Comparison of ENCODE assay signal across 28 mouse cellular contexts in genomic region chr2:129252836-129253630, GRCm38 (mm10). TPM values are rescaled to one million over a fixed set of nuclear protein-coding genes. Genes with fewer than 3 reads are reported as not detected.
DNase-seq lines count a peak whose midpoint lies in the region; ATAC-seq lines count a peak whose summit lies in the region.
"Had no signal": no experiment of that assay in that cellular context is flagged by ENCODE, and none has a peak within 500 bp of the region (broad histone marks: within the 10 kb centered on the region; RNA-seq: fewer than 3 reads in every experiment).

No protein-coding gene starts in this region.

- no peaks in the 10 kb centered on the region for H3K9me3 ChIP-seq in liver, embryonic 13.5 days (replicated peaks)
- no peaks in the 10 kb centered on the region for H3K9me3 ChIP-seq in liver, embryonic 12.5 days (replicated peaks)
- H3K9me3 ChIP-seq in hindbrain, embryonic 14.5 days (ENCODE audit: control insufficient read depth, low read length) = no peaks in the 10 kb centered on the region
- H3K9me3 ChIP-seq: embryonic facial prominence, embryonic 12.5 days; hindbrain, embryonic 10.5 days; limb, embryonic 13.5 days; megakaryocyte, embryonic 14.5 days; midbrain, embryonic 15.5 days had no signal

- DNase-seq in liver, embryonic 13.5 days = no peak
- DNase-seq in ES-CJ7 (ENCODE audit: low read depth, low spot score) = peak; percentile 74
- peak; percentile 87 for DNase-seq in R1 (ENCODE audit: low read depth, low spot score)
- DNase-seq in cerebellum, postnatal 25 days = no peak
- no peak for DNase-seq in hindbrain, embryonic 14.5 days (ENCODE audit: low spot score)
- DNase-seq: adrenal gland, postnatal 14 days; B cell, adult 2 months; cerebellum, adult 11 months; cerebellum, adult 9-10 months; embryo, embryonic 11 days; gastrocnemius, postnatal 25 days; heart, adult 18-20 months; heart, postnatal 14 days; kidney, adult 18-20 months; kidney, postnatal 4 days; lung, adult 18-20 months; right cerebral cortex, postnatal 25 days had no signal

- no peaks in the 10 kb centered on the region for H3K27me3 ChIP-seq in liver, embryonic 13.5 days
- H3K27me3 ChIP-seq in liver, embryonic 12.5 days (replicated peaks) = no peaks in the 10 kb centered on the region
- no peaks in the 10 kb centered on the region for H3K27me3 ChIP-seq in hindbrain, embryonic 14.5 days (ENCODE audit: control insufficient read depth, insufficient read depth, low read length)
- H3K27me3 ChIP-seq: embryonic facial prominence, embryonic 12.5 days; limb, embryonic 13.5 days; midbrain, embryonic 15.5 days had no signal

- H3K4me2 ChIP-seq in liver, embryonic 13.5 days = no peak overlapping the region
- H3K4me2 ChIP-seq in liver, embryonic 12.5 days = no peak overlapping the region
- no peak overlapping the region for H3K4me2 ChIP-seq in hindbrain, embryonic 14.5 days (replicated peaks)
- H3K4me2 ChIP-seq: embryonic facial prominence, embryonic 12.5 days; limb, embryonic 13.5 days; liver, embryonic 11.5 days; midbrain, embryonic 15.5 days had no signal

- H3K27ac ChIP-seq in liver, embryonic 13.5 days = peak overlapping the region; percentile 32
- no peak overlapping the region for H3K27ac ChIP-seq in liver, embryonic 12.5 days
- no peak overlapping the region for H3K27ac ChIP-seq in hindbrain, embryonic 14.5 days
- H3K27ac ChIP-seq: embryonic facial prominence, embryonic 12.5 days; hindbrain, embryonic 10.5 days; limb, embryonic 13.5 days; midbrain, embryonic 15.5 days had no signal

- H3K4me1 ChIP-seq in liver, embryonic 13.5 days (replicated peaks) = peaks cover 26% of the 10 kb centered on the region
- H3K4me1 ChIP-seq in liver, embryonic 12.5 days = peaks cover 29% of the 10 kb centered on the region
- no peaks in the 10 kb centered on the region for H3K4me1 ChIP-seq in hindbrain, embryonic 14.5 days (replicated peaks; ENCODE audit: control insufficient read depth, insufficient read depth, low read length)
- H3K4me1 ChIP-seq: hindbrain, embryonic 10.5 days; limb, embryonic 13.5 days; midbrain, embryonic 15.5 days had no signal

- 0 out of 2 replicates have a peak overlapping the region, but pooled peaks have one; percentile 1 for H3K9ac ChIP-seq in liver, embryonic 13.5 days
- no peak overlapping the region for H3K9ac ChIP-seq in liver, embryonic 12.5 days
- H3K9ac ChIP-seq in hindbrain, embryonic 14.5 days = no peak overlapping the region
- H3K9ac ChIP-seq: embryonic facial prominence, embryonic 12.5 days; limb, embryonic 13.5 days; midbrain, embryonic 15.5 days had no signal

- ATAC-seq in liver, embryonic 13.5 days (ENCODE audit: low read depth) = no peak
- no peak for ATAC-seq in liver, embryonic 12.5 days
- ATAC-seq in hindbrain, embryonic 14.5 days (ENCODE audit: low FRiP score) = no peak
- ATAC-seq: forebrain, embryonic 14.5 days; hindbrain, embryonic 16.5 days; lung, postnatal 0 days; midbrain, embryonic 15.5 days had no signal

- no peak overlapping the region for H3K4me3 ChIP-seq in liver, embryonic 13.5 days (replicated peaks)
- no peak overlapping the region for H3K4me3 ChIP-seq in liver, embryonic 12.5 days
- H3K4me3 ChIP-seq in hindbrain, embryonic 14.5 days (replicated peaks; ENCODE audit: low read length) = no peak overlapping the region
- H3K4me3 ChIP-seq: embryonic facial prominence, embryonic 12.5 days; hindbrain, embryonic 10.5 days; limb, embryonic 13.5 days; megakaryocyte, embryonic 14.5 days; midbrain, embryonic 15.5 days had no signal

- WGBS in liver, embryonic 13.5 days (ENCODE audit: insufficient replicate concordance) = 85% methylated on average over 19 of the region's 19 CpGs
- 85% methylated on average over 19 of the region's 19 CpGs for WGBS in liver, embryonic 12.5 days (ENCODE audit: insufficient replicate concordance)
- 89% methylated on average over 19 of the region's 19 CpGs for WGBS in hindbrain, embryonic 14.5 days

- H3K36me3 ChIP-seq in liver, embryonic 13.5 days = no peaks in the 10 kb centered on the region
- no peaks in the 10 kb centered on the region for H3K36me3 ChIP-seq in liver, embryonic 12.5 days
- no peaks in the 10 kb centered on the region for H3K36me3 ChIP-seq in hindbrain, embryonic 14.5 days (replicated peaks; ENCODE audit: control insufficient read depth, insufficient read depth)
- H3K36me3 ChIP-seq: embryonic facial prominence, embryonic 12.5 days; hindbrain, embryonic 10.5 days; limb, embryonic 13.5 days; midbrain, embryonic 15.5 days had no signal

RNA-seq across cellular contexts. Expression of gene Ckap2l, which starts 44.0 kb away (rescaled TPM):
- 22.5 and 36.2 TPM in 2 replicates for polyA plus RNA-seq in liver, embryonic 13.5 days (2015; fragmentation: Nextera tagmentation; extraction: Ambion mirVana)
- polyA plus RNA-seq in liver, embryonic 12.5 days (2016; fragmentation: Nextera tagmentation; extraction: Ambion mirVana) = 31.6 and 36.3 TPM in 2 replicates
- polyA plus RNA-seq in hindbrain, embryonic 14.5 days (2014; fragmentation: Nextera tagmentation; extraction: Ambion mirVana) = 9.8 and 13.6 TPM in 2 replicates

RNA-seq across cellular contexts. Expression of gene Slc20a1, which starts 54.5 kb away (rescaled TPM):
- 48.6 and 55.8 TPM in 2 replicates for polyA plus RNA-seq in liver, embryonic 13.5 days (2015; fragmentation: Nextera tagmentation; extraction: Ambion mirVana)
- polyA plus RNA-seq in liver, embryonic 12.5 days (2016; fragmentation: Nextera tagmentation; extraction: Ambion mirVana) = 76.2 and 78.4 TPM in 2 replicates
- 50.7 and 56.3 TPM in 2 replicates for polyA plus RNA-seq in hindbrain, embryonic 14.5 days (2014; fragmentation: Nextera tagmentation; extraction: Ambion mirVana)

RNA-seq across cellular contexts. Expression of gene Il1a, which starts 56.7 kb away (rescaled TPM):
- polyA plus RNA-seq in liver, embryonic 13.5 days (2015; fragmentation: Nextera tagmentation; extraction: Ambion mirVana) = 3.7 and 5.5 TPM in 2 replicates
- 2.8 and 3.7 TPM in 2 replicates for polyA plus RNA-seq in liver, embryonic 12.5 days (2016; fragmentation: Nextera tagmentation; extraction: Ambion mirVana)
- polyA plus RNA-seq in hindbrain, embryonic 14.5 days (2014; fragmentation: Nextera tagmentation; extraction: Ambion mirVana) = 0.14 and 0.31 TPM in 2 replicates
- polyA plus RNA-seq: hindbrain, embryonic 10.5 days; kidney, embryonic 16.5 days had no signal

Comparison
In these comparisons a context has a peak if more than half of its experiments do, and no peak if none do; other contexts are left out.
1. DNase-seq: peak in ES-CJ7 (single experiment) and R1 (single experiment); none in liver, embryonic 13.5 days (single experiment), cerebellum, postnatal 25 days (0 of 2) and hindbrain, embryonic 14.5 days (single experiment).